Mouse (Mus musculus): Measurements from ENCODE around the gene Oscar. TPM values are rescaled to one million over a fixed set of nuclear protein-coding genes. Genes with fewer than 3 reads are reported as not detected.

The Oscar gene
- total RNA-seq (2021), result under 1 TPM; 0.20 to 0.29 TPM
- long read RNA-seq, experiment 1, result 0 reads
- long read RNA-seq, experiment 2, partial matches to known transcripts, result 0 of 1 reads
- long read RNA-seq, experiment 2, other reads (novel, unspliced or antisense), result 0 of 1 reads

GRCm38 (mm10) chr7:3616057-3616388 lies at the start of gene Oscar:
Oscar (minus strand) TSS chr7:3616157.
- no peak for DNase-seq (ENCODE audit: low spot score in 2 of 2)

DNA sequence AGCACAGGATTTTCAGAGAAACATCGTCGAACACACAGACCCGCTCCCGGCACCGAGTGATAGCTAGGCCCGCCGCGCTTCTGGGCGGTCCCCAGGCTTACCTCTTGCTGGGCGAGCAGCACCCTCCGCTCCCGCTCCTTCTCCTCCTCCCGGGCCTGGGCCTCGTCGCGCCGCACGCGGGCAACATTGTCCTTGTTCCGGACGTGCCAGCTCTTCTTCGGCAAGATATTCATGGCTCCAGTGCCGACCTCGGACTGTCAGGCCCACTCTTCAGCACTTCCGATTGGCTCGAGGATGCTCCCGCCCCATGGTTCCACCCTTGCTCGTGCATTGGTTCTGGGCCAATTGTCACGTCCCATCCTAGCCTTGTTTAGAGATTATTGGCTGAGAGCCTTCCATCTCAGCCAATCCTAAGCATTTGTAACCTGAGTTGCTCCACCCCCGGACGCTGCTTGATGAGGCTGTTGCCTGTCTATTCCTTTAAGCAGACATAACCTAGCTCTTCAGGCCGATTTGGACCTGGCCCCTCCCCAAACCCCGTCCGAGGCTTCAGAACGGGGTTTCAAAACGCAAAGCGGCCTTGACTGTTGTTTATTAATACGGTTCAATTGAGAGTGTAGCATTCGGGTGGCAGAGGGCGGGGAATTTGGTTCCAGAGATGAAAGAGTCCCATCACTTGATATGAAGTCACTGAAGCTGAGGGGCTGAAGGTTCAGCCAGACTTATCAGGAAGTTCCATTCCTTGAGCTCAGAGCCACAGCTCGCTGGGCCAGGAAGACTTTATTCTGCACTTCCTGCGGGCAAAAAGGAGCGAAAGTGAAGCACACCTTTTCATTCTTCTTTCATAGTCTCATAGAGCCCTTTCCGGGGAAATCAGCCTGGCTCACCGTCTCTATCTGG lies 49.5 kb upstream of the Oscar start, which contains the start of gene Leng1:
Gene Leng1, minus strand, starts transcription at position 626 of the 900 bp plus-strand sequence.
- DNase-seq (ENCODE audit: low spot score in 2 of 2), result peak; percentile 84 to 95

DNA sequence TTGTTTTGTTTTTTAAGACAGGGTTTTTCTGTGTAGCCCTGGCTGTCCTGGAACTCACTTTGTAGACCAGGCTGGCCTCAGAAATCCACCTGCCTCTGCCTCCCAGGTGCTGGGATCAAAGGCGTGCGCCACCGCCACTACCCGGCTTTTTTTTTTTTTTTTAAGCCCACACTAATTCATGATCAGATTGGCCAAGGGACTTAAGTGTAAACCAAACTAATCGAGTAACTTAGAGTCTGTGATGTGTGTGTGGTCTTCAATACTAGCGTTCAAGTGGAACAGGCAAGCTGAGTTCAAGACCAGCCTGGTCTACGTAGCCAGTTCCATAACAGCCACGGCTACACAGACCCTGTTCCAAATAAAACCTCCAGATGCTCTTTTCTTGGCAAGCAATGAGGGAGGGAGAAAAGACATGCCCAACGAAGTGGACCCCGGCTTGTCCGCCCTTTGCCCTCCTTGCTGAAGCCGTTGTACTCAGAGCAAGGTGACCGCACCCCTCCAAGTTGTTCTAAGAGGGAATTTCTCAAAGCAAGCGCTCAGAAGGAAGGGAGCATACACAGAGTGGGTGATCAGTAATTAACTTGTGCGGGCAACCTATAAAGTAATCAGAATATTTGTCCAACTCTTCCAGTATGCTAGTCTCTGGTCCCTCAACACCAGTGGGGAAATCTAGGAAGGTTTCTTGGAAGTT lies 48.7 kb upstream of the Oscar start:
- no peak for DNase-seq (ENCODE audit: low spot score in 2 of 2)

DNA sequence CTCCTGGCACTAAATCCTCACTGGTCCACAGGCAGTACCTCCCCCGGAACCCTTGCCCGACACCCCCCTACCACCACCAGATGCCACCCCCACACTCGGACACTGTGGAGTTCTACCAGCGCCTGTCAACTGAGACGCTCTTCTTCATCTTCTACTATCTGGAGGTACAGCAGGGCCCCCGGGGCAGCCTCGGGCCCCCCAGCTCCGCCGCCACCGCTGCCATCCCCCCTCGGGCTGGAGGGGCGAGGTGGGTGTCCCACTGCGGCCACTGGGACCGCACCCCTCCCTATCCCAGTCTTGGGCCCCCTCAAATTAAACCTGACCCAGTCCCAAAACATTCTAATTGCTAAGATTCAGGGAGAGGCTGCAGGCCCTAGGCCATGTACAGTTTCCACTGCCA lies 42.6 kb upstream of the Oscar start:
- no peak for DNase-seq (ENCODE audit: low spot score in 2 of 2)

GRCm38 (mm10) chr7:3656966-3657365 lies 41.0 kb upstream of the Oscar start:
- DNase-seq (ENCODE audit: low spot score in 2 of 2), result no peak

- DNase-seq (ENCODE audit: low spot score in 2 of 2), result no peak
Measured at GRCm38 (mm10) chr7:3646641-3647040, 30.7 kb upstream of the Oscar start.

DNA sequence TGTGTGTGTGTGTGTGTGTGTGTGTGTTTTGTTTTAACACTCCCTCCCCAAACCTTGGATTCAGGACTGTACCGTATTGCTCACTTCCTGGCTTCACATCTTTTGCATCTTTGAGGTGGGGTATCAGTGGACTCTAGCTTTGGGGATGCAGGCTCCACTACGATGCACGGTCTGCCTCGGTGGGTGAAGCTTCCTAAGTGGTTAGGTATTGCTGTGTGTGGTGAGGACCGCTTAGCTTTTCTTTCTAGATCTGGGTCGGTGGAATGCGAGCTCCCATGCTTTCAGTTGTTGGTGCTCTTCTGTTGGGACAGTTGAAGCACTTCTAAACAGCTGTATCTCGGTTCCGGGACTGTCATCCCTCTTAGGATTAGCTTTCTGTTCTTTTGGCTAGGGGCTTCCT lies 30.2 kb upstream of the Oscar start:
- DNase-seq (ENCODE audit: low spot score in 2 of 2), result no peak

DNA sequence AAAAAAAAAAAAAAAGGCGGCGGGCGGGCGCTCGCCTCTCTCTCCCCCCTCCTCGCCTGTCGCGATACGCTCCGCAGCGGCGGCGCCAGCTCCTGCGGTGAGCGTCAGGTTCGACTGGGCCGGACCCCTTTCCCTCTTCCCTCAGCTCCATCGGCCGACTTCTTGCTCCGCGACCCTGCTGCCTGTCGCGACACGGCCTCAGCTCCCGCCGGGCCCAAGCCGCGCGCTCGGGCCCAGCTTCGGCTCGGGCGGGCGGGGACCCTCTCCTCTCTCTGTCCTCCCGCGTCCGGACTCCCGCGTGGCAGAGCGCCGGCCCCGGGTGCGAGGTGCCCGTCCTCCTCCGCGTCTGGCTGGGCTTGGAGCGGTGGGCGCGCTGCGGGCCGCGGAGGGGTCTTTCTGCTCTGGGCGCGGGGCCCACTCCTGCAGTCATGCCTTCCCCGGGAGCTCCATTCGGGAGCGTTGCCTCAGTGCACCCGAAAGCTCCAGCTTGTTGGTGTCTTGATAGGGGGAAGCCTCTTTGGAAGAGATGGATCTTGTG lies 29.6 kb upstream of the Oscar start:
- DNase-seq (ENCODE audit: low spot score in 2 of 2), result no peak

DNA sequence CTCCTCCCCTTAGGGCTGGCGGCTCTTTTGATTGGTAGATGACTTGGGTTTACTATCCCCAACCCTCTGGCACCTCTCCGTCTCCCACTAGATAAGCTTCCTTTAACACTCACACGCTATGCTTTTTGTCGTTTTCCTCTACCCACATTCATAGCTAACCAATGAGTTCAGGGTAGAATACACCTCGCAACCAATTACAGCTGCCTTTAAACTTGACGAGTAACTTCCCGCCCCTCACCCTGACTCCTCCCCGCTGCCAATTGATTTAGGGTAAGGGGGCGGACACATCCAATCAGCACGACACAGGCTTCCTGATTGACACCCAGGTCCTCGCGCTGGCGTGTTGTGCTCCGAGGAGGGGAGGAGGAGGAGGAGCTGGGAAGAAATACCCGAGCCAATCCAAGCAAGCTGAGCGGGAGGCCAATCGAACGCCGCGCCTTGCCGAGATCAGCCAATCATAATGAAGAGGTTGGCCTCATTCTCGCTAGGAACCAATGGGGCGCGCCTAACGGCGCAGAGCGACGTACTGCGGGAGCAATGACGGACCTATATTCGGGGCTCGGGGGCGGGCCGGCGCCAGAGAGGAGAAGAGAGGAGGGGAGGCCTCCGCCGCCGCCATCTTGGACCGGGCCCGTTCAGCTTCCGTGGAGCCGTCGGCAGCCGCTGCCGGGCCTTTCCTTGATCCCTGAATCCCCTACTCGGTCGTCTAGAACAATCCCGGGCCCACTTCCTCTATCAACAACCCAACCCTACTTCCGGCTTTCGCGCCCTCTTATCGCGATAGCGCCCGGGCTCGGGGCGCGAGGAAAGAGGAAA lies 28.9 kb upstream of the Oscar start, which contains the start of gene Cnot3:
Gene Cnot3, plus strand, starts transcription at position 597 of the 816 bp plus-strand sequence.
- DNase-seq (ENCODE audit: low spot score in 2 of 2), result peak; percentile 94 to 98

- DNase-seq (ENCODE audit: low spot score in 2 of 2), result no peak
Measured at GRCm38 (mm10) chr7:3644348-3644671, 28.4 kb upstream of the Oscar start.

DNA sequence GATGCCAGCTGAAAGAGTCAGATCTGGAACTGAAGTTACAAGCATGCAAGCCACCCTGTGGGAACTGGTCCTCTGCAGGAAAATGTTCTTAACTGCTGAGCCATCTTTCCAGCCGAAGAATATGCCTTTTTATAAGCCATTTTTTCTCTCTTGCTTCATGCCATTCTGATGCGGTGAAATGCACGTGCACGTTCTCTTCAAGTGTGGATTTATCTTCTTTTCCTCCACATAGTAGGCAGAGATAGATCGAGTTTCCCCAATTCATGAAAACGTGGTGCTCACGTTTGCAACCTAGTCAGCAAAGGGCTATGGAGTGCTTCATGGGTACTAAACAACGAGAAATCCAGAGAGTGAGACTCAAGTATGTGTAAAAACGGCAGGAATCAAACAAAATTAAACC lies 27.9 kb upstream of the Oscar start:
- DNase-seq (ENCODE audit: low spot score in 2 of 2), result no peak

DNA sequence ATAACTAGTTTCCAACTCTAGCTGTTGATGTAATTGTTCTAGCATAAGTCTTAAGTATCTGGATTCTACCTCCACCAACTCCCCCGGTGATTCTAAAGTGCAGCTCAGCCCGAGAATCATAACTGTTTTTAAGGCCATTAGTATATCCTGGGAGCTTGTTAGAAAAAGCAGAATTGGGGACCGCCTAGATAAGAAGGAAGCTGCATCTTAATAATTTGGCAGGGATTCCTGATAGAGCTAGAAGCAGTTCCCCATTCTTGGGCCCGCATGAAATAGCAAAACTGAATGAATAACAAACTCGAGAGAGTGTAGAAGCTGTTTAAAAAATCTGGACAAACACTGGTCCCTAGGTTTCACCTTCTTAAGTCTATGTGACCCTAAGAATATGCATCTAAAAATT lies 27.5 kb upstream of the Oscar start:
- no peak for DNase-seq (ENCODE audit: low spot score in 2 of 2)

- DNase-seq (ENCODE audit: low spot score in 2 of 2), result no peak
Measured at GRCm38 (mm10) chr7:3630478-3630815, 14.5 kb upstream of the Oscar start.

- DNase-seq (ENCODE audit: low spot score in 2 of 2), result peak; percentile 73 to 89
Measured at GRCm38 (mm10) chr7:3629543-3630477, 13.9 kb upstream of the Oscar start, which contains the start of the genes Tfpt and Prpf31. Tfpt (minus strand) TSS chr7:3629929. Prpf31 (plus strand) TSS chr7:3629985.

DNA sequence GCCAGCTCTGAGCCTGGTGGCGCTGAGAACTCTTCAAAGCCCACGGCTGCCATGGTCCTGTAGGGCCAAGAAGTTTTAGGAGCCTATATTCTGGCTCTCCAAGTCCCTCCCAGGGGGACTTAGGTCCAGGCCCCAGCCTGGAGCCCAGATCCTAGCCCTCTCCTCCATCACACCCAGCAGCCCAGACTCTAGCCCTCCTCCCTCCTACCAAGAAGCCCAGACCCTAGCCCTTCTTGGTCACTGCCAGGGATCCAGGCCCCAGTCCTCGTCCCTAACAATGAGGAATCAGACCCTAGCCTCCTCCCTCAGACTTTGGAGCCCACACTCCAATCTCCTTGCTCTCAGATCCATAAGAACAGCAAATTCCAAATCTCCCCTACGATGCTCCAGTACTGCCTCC lies 13.1 kb upstream of the Oscar start:
- no peak for DNase-seq (ENCODE audit: low spot score in 2 of 2)

DNA sequence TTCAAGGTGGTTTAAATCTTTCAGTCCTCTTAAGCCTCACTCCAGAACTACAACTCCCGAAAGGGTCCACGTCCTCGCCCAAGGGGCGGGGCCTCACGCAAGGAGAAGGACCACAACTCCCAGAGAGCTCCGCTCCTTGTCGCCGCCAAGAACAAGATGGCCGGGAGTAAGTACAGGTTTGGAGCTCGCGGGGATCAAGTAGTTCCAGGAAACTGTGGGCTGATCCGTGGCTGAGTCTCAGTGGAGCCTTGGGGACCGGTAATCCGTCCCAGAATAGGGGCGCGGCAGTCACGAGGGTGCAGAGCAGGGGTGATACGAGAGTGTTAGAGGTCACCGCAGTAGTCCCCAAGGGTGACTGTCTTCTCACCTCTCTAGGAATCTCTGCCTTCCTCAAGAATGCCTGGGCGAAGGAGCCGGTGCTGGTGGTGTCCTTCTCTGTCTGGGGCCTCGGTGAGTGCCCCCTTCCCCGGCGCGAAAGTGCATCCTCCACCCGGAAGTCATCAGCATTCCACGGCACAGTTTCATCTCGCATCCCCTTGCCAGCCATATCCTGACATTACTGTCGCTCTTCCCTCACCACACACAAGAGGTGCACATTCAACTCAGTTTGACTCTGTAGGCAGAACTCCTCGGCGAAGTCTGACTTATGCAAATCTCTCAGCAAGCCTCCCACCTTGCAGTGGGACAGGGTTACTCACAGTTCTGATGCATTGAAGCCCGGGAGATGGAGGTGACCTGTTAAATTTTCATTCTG lies 1.5 kb upstream of the Oscar start, which contains the start of gene Ndufa3:
Gene Ndufa3, plus strand, starts transcription at position 132 of the 754 bp plus-strand sequence.
- peak; percentile 63 to 85 for DNase-seq (ENCODE audit: low spot score in 2 of 2)

GRCm38 (mm10) chr7:3616389-3617241 lies 658 bp upstream of the Oscar start:
- no peak for DNase-seq (ENCODE audit: low spot score in 2 of 2)

DNA sequence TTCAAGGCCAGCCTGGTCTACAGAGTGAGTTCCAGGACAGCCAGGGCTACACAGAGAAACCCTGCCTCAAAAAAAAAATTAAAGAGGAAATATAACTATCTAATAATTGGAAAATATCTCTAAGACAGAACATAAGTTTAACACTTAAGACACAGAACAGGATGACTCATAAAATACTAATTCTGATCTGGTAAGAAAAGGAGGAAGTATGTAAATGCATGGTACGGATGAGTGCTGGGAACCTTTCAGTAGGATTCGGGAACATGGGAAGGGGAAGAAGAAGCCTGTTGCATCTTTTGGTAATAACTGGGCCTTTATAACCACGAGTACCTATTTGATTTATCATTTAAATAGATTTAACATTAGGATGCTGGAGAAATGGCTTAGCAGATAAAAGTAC lies 1.9 kb downstream of the Oscar start:
- DNase-seq (ENCODE audit: low spot score in 2 of 2), result no peak
